Mouse (Mus musculus) layer of hippocampus, adult 2 months (tissue): ENCODE measurements around the gene Dnajb9. TPM values are rescaled to one million over a fixed set of nuclear protein-coding genes. Genes with fewer than 3 reads are reported as not detected.

ENCODE experiments used
- DNase-seq, 2 experiments: peaks; one replicate each; pipeline ENCODE4 v3.0.0; 2022; ENCODE audit warnings: low spot score in 2 of 2
- H3K27ac ChIP-seq: fragments of 200-600 bp; 2 replicates; pipeline ENCODE4 v1.8.1; 2022
- H3K4me3 ChIP-seq: fragments of 200-600 bp; 2 replicates; pipeline ENCODE4 v1.8.1; 2022; ENCODE audit warnings: mild to moderate bottlenecking
- CTCF ChIP-seq: fragments of 200-600 bp; conservative IDR thresholded peaks from 2 replicates; pipeline ENCODE4 v1.8.1; 2022; ENCODE audit warnings: antibody characterized with exemption, mild to moderate bottlenecking, moderate library complexity
- microRNA-seq, 2 experiments: library from miRNA; unstranded; fragments of <30 nt; microRNA quantifications; one replicate each; pipeline ENCODE4 v1.2.0; 2021
- total RNA-seq, 2 experiments: library from RNA; stranded (reverse); gene quantifications; 2 replicates each; pipeline ENCODE4 v1.2.3; 2021

Dnajb9 gene
- total RNA-seq, 2 experiments from 2014 or later, result 38.2 to 40.3 TPM

- TF ChIP-seq CTCF, result no peak
- H3K4me3 ChIP-seq, result no peak overlapping the region
- no peak for DNase-seq
- no peak overlapping the region for H3K27ac ChIP-seq
These were observed 12.1 kb downstream of the Dnajb9 start for GRCm38 (mm10) chr12:44197873-44198525.

- DNase-seq, result peak; percentile 66 to 70
- 0 out of 2 replicates have a peak overlapping the region, but pooled peaks have one; percentile 11 for H3K27ac ChIP-seq
- H3K4me3 ChIP-seq, result peak overlapping the region; percentile 17; the same call in 1 of the 2 replicates
- TF ChIP-seq CTCF, result peak; percentile 85
These were observed 28.8 kb downstream of the Dnajb9 start for GRCm38 (mm10) chr12:44181081-44181982.

- Histone ChIP-seq H3K27ac (peak overlapping the region; percentile 58), H3K4me3 (peak overlapping the region; percentile 28; the same call in 1 of the 2 replicates)
- TF ChIP-seq CTCF, result no peak
- DNase-seq, result peak; percentile 32 to 33
These were observed 33.1 kb downstream of the Dnajb9 start for GRCm38 (mm10) chr12:44177038-44177355.

GRCm38 (mm10) chr12:44176331-44177037, 33.6 kb downstream of the Dnajb9 start:
- H3K27ac ChIP-seq, result peak overlapping the region; percentile 58
- TF ChIP-seq CTCF, result no peak
- H3K4me3 ChIP-seq, result peak overlapping the region; percentile 28; the same call in 1 of the 2 replicates
- no peak for DNase-seq

- peak; percentile 92 for TF ChIP-seq CTCF
- Histone ChIP-seq H3K27ac (no peak overlapping the region), H3K4me3 (no peak overlapping the region)
- DNase-seq, result peak; percentile 67 to 81
These were observed 43.2 kb downstream of the Dnajb9 start for GRCm38 (mm10) chr12:44166949-44167348.

- Histone ChIP-seq H3K27ac (no peak overlapping the region), H3K4me3 (no peak overlapping the region)
- DNase-seq, result no peak
- no peak for TF ChIP-seq CTCF
These were observed 50.8 kb downstream of the Dnajb9 start for GRCm38 (mm10) chr12:44159349-44159748.

Small RNA genes lying within 50 kb of the gene (microRNA-seq; reads per million reads assigned to microRNA genes)
- gene Mir5627, result 0 to 0.18 reads per million in 2 experiments

Other genes starting within 250 kb of the Dnajb9 start
- gene Pnpla8, start 11.0 kb upstream of the Dnajb9 start, total RNA-seq, result 100 to 1,000 TPM; 110 to 116 TPM
- gene Nrcam, start 118.6 kb upstream of the Dnajb9 start, total RNA-seq, result 100 to 1,000 TPM; 510 to 546 TPM